Mouse (Mus musculus): ENCODE data around the gene Rad9b. TPM values are rescaled to one million over a fixed set of nuclear protein-coding genes. Genes with fewer than 3 reads are reported as not detected.

The Rad9b gene
- polyA plus RNA-seq (2021; fragmentation: Nextera tagmentation) = 3.1 and 4.8 TPM in 2 replicates
- long read RNA-seq, experiment 1, partial matches to known transcripts = 1 of 15 reads
- long read RNA-seq, experiment 1, other reads (novel, unspliced or antisense) = 12 of 15 reads
- long read RNA-seq, experiment 2, partial matches to known transcripts = 1 of 5 reads
- long read RNA-seq, experiment 2, other reads (novel, unspliced or antisense) = 4 of 5 reads

GRCm38 (mm10) chr5:122353807-122354491 lies at the start of gene Rad9b, which contains the start of gene Vps29:
TSS of gene Rad9b (minus strand) at chr5:122354233.
TSS of gene Vps29 (plus strand) at chr5:122354369.

DNA sequence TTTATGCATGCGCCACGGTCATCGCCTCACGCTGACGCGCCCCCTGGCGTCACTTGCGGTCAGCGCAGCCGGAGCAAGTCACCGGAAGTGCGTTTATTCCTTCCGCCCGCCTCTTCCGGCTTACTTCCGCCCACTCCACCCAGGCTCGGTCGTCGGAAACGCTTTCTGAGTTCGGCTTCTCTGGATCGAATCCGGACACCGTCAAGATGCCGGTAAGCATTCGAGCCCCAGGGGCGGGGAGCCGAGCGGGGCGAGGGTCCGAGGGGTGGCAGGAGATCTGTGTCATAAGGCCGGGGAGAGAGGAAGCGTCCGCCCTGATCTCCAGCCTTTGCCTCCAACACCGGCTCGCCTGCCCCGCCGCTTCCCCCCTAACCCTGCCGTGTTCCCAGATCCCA lies 37.8 kb upstream of the Rad9b start, which contains the start of gene Arpc3:
Gene Arpc3 (plus strand): TSS at position 93 of the 395 bp plus-strand sequence.

GRCm38 (mm10) chr5:122372192-122372769 lies 18.2 kb upstream of the Rad9b start, which contains the start of gene Fam216a:
TSS of gene Fam216a (minus strand) at chr5:122372364.

GRCm38 (mm10) chr5:122371591-122372191 lies 17.7 kb upstream of the Rad9b start, which contains the start of gene Gpn3:
TSS of gene Gpn3 (plus strand) at chr5:122371876.

DNA sequence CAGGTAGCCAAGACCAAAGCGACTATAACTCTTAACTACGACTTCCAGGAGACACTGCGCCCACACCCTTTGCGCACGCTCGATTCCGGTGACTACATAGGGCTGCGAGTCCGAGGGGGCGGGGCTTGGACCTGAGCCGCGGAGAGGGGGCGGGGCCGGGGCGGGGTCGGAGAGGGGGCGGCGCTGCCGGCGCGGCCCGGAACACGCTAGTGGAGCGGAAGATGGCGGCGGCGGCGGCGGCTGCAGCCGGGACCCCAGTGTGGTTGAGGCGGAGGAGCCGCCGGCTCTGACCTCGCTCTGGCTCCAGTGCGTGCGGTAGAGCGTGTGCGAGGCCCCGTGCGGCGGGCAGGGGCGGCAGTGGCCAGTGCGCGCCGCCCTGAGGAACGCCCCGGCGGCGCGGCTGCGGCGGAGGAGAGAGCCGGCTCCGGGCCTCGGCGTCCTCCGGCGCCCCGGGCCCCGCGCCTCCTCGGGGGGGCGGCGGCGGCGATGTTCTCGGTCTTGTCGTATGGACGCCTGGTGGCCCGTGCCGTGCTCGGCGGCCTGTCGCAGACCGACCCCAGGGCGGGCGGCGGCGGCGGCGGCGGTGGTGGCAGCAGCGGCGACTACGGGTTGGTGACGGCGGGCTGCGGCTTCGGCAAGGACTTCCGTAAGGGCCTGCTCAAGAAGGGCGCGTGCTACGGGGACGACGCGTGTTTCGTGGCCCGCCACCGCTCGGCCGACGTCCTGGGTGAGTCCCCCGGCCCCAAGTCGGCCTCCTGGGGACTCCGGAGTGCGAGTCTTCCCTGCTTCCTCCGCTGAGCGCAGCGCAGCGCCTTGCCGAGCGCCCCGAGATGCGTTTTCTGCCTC lies 69.6 kb downstream of the Rad9b start, which contains the start of gene Pptc7:
Gene Pptc7 (plus strand): TSS at position 183 of the 846 bp plus-strand sequence.

Other genes with a start within 250 kb of the Rad9b start
- gene Ccdc63, start 213.4 kb downstream of the Rad9b start, polyA plus RNA-seq (2021; fragmentation: Nextera tagmentation) = 0.14 and 0.27 TPM in 2 replicates
- 31.6 and 137 TPM in 2 replicates for gene Ppp1cc, start 196.0 kb downstream of the Rad9b start, polyA plus RNA-seq (2021; fragmentation: Nextera tagmentation)
- 3.3 and 3.4 TPM in 2 replicates for gene Hvcn1, start 147.4 kb downstream of the Rad9b start, polyA plus RNA-seq (2021; fragmentation: Nextera tagmentation)
- gene Tctn1, start 89.8 kb downstream of the Rad9b start, polyA plus RNA-seq (2021; fragmentation: Nextera tagmentation) = 1.5 and 1.9 TPM in 2 replicates
- gene Pptc7, start 69.9 kb downstream of the Rad9b start, polyA plus RNA-seq (2021; fragmentation: Nextera tagmentation) = 8.5 and 13.9 TPM in 2 replicates
- gene Vps29, start 136 bp upstream of the Rad9b start, polyA plus RNA-seq (2021; fragmentation: Nextera tagmentation) = 340 and 432 TPM in 2 replicates
- 28.4 and 35.3 TPM in 2 replicates for gene Gpn3, start 17.6 kb upstream of the Rad9b start, polyA plus RNA-seq (2021; fragmentation: Nextera tagmentation)
- 106 and 121 TPM in 2 replicates for gene Fam216a, start 18.1 kb upstream of the Rad9b start, polyA plus RNA-seq (2021; fragmentation: Nextera tagmentation)
- 32.8 and 103 TPM in 2 replicates for gene Arpc3, start 37.6 kb upstream of the Rad9b start, polyA plus RNA-seq (2021; fragmentation: Nextera tagmentation)
- gene Anapc7, start 67.5 kb upstream of the Rad9b start, polyA plus RNA-seq (2021; fragmentation: Nextera tagmentation) = 21.9 and 23.4 TPM in 2 replicates
- 56.7 and 62.6 TPM in 2 replicates for gene Atp2a2, start 148.0 kb upstream of the Rad9b start, polyA plus RNA-seq (2021; fragmentation: Nextera tagmentation)

Data from left cerebral cortex, adult 6 months (tissue).